Mouse (Mus musculus) CD4-positive naive resting alpha-beta T cell, adult 57 days (primary cell): ENCODE data around the gene Olfr648. TPM values are rescaled to one million over a fixed set of nuclear protein-coding genes. Genes with fewer than 3 reads are reported as not detected.

ENCODE experiments used
- total RNA-seq: library from RNA; stranded (reverse); gene quantifications from one replicate; pipeline ENCODE4 v1.2.4, GENCODE M21; 2023

Gene Olfr648
- not detected for total RNA-seq

GRCm38 (mm10) chr7:104183292-104183691 is at the start of gene Olfr648:
TSS of gene Olfr648 (minus strand) at chr7:104183392.

GRCm38 (mm10) chr7:104218701-104219569 is 35.7 kb upstream of the Olfr648 start, which contains the start of gene Trim6:
TSS of gene Trim6 (plus strand) at chr7:104218793.

GRCm38 (mm10) chr7:104195885-104196284 is 12.7 kb upstream of the Olfr648 start, which contains the start of gene Olfr649:
TSS of gene Olfr649 (minus strand) at chr7:104195985.

GRCm38 (mm10) chr7:104150456-104150855 is 32.7 kb downstream of the Olfr648 start, which contains the start of gene Ubqlnl:
TSS of gene Ubqlnl (minus strand) at chr7:104150556.

GRCm38 (mm10) chr7:104143179-104143578 is 40.0 kb downstream of the Olfr648 start, which contains the start of gene Ubqln3:
TSS of gene Ubqln3 (minus strand) at chr7:104143279.

GRCm38 (mm10) chr7:104137305-104137704 is 45.9 kb downstream of the Olfr648 start, which contains the start of gene Olfr643:
TSS of gene Olfr643 (minus strand) at chr7:104137405.

GRCm38 (mm10) chr7:104129726-104130125 is 53.5 kb downstream of the Olfr648 start, which contains the start of gene Ubqln5:
TSS of gene Ubqln5 (minus strand) at chr7:104129826.

Other genes starting within 250 kb of the Olfr648 start
- gene Olfr632, start 249.0 kb downstream of the Olfr648 start, total RNA-seq = not detected
- gene Olfr633, start 239.0 kb downstream of the Olfr648 start, total RNA-seq = not detected
- not detected for gene Olfr635, start 212.2 kb downstream of the Olfr648 start, total RNA-seq
- not detected for gene Olfr638, start 184.6 kb downstream of the Olfr648 start, total RNA-seq
- 0.21 TPM for gene Olfr639, start 166.1 kb downstream of the Olfr648 start, total RNA-seq
- gene Olfr640, start 157.8 kb downstream of the Olfr648 start, total RNA-seq = not detected
- not detected for gene Olfr641, start 147.9 kb downstream of the Olfr648 start, total RNA-seq
- gene Olfr642, start 130.7 kb downstream of the Olfr648 start, total RNA-seq = not detected
- not detected for gene 4930516K23Rik, start 121.9 kb downstream of the Olfr648 start, total RNA-seq
- not detected for gene Olfr644, start 111.5 kb downstream of the Olfr648 start, total RNA-seq
- gene Olfr645, start 97.9 kb downstream of the Olfr648 start, total RNA-seq = not detected
- gene Olfr646, start 78.5 kb downstream of the Olfr648 start, total RNA-seq = not detected
- not detected for gene Ubqln5, start 53.6 kb downstream of the Olfr648 start, total RNA-seq
- not detected for gene Olfr643, start 46.0 kb downstream of the Olfr648 start, total RNA-seq
- gene Ubqln3, start 40.1 kb downstream of the Olfr648 start, total RNA-seq = not detected
- gene Ubqlnl, start 32.8 kb downstream of the Olfr648 start, total RNA-seq = not detected
- gene Olfm5, start 18.6 kb downstream of the Olfr648 start, total RNA-seq = not detected
- not detected for gene Olfr649, start 12.6 kb upstream of the Olfr648 start, total RNA-seq
- not detected for gene Trim6, start 35.4 kb upstream of the Olfr648 start, total RNA-seq
- 25.1 TPM for gene Trim34a, start 61.1 kb upstream of the Olfr648 start, total RNA-seq
- 22.3 TPM for gene Trim5, start 104.7 kb upstream of the Olfr648 start, total RNA-seq
- gene Trim12a, start 132.1 kb upstream of the Olfr648 start, total RNA-seq = 99.6 TPM
- gene Trim34b, start 146.1 kb upstream of the Olfr648 start, total RNA-seq = 0.68 TPM
- 37.2 TPM for gene Trim12c, start 170.0 kb upstream of the Olfr648 start, total RNA-seq
- gene Trim30b, start 186.5 kb upstream of the Olfr648 start, total RNA-seq = 1.8 TPM
- 0.77 TPM for gene Trim30c, start 217.4 kb upstream of the Olfr648 start, total RNA-seq